Mouse (Mus musculus): ENCODE results near the gene Rwdd4a.

GRCm38 (mm10) chr8:47502546-47502945, 30.9 kb upstream of the Rwdd4a start:
- TF ChIP-seq ZC3H11A (IDR thresholded peaks at IDR 0.05; ENCODE audit: borderline replicate concordance, low read depth, low read length) (no peak), HCFC1 (IDR thresholded peaks at IDR 0.05; ENCODE audit: borderline replicate concordance, insufficient read depth, low read length) (no peak), CHD2 (IDR thresholded peaks at IDR 0.05; ENCODE audit: low read depth, low read length) (no peak), MAFK (IDR thresholded peaks at IDR 0.05; ENCODE audit: insufficient read depth, low read depth, low read length) (no peak)

All from ES-E14 (cell line).